Mouse (Mus musculus) cerebellum, adult 11-12 months (tissue): ENCODE measurements around the gene Cdk5.

Experiments used
- DNase-seq: peaks from one replicate; pipeline ENCODE4 v3.0.0; 2022

Gene Cdk5

DNA sequence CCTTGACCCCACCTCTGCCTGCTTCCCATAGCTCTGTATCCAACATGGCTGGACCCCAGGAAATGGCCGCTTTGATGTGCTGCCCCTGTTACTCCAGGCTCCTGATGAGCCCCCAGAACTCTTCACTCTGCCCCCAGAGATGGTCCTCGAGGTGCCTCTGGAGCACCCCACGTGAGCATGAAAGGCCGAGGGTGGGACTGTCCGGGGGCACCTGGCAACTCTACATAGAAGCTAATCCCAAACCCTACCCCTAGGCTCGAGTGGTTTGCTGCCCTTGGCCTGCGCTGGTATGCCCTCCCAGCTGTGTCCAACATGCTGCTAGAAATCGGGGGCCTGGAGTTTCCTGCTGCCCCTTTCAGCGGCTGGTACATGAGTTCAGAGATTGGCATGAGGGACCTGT lies 53.6 kb downstream of the Cdk5 start:
- DNase-seq = no peak
